Mouse (Mus musculus) ES-Bruce4 (cell line): ENCODE measurements around the gene Rassf3. TPM values are rescaled to one million over a fixed set of nuclear protein-coding genes. Genes with fewer than 3 reads are reported as not detected.

Source experiments
- H3K27ac ChIP-seq: 2 replicates; pipeline ENCODE4 v1.5.1; 2012; ENCODE audit warnings: low read length, inconsistent platforms; ENCODE audit not compliant: insufficient read depth
- H3K27me3 ChIP-seq: 2 replicates; pipeline ENCODE4 v1.6.1; 2012; ENCODE audit warnings: mild to moderate bottlenecking, low read length, inconsistent platforms; ENCODE audit not compliant: control insufficient read depth, poor library complexity, insufficient read depth, severe bottlenecking
- H3K36me3 ChIP-seq: 2 replicates; pipeline ENCODE4 v1.6.1; 2012; ENCODE audit warnings: inconsistent platforms, mild to moderate bottlenecking, low read length, moderate library complexity; ENCODE audit not compliant: control insufficient read depth, poor library complexity, insufficient read depth, severe bottlenecking
- H3K4me1 ChIP-seq: one replicate; pipeline ENCODE4 v1.8.1; 2011; ENCODE audit warnings: low read length; ENCODE audit not compliant: control insufficient read depth, insufficient read depth
- H3K4me3 ChIP-seq: 2 replicates; pipeline ENCODE4 v1.5.1; 2011; ENCODE audit warnings: low read depth, mild to moderate bottlenecking, low read length
- H3K9ac ChIP-seq: 2 replicates; pipeline ENCODE4 v1.6.1; 2012; ENCODE audit warnings: low read depth, mild to moderate bottlenecking, inconsistent platforms; ENCODE audit not compliant: poor library complexity, severe bottlenecking
- H3K9me3 ChIP-seq: replicated peaks from 2 replicates; pipeline ENCODE4 v1.6.1; 2012; ENCODE audit warnings: mild to moderate bottlenecking, low read length, inconsistent platforms; ENCODE audit not compliant: control insufficient read depth, poor library complexity, insufficient read depth, severe bottlenecking
- CTCF ChIP-seq: IDR thresholded peaks from one replicate; pipeline ENCODE4 v1.8.1; 2011; ENCODE audit warnings: low read depth, low read length
- EP300 ChIP-seq: IDR thresholded peaks from 2 replicates; pipeline ENCODE4 v1.6.1; 2011; ENCODE audit warnings: low read depth, low read length; ENCODE audit not compliant: insufficient read depth
- POLR2A ChIP-seq: IDR thresholded peaks from one replicate; pipeline ENCODE4 v1.8.1; 2011; ENCODE audit warnings: low read length; ENCODE audit not compliant: insufficient read depth
- polyA plus RNA-seq: library from polyadenylated mRNA; stranded (reverse); fragments of >200 nt; gene quantifications from 2 replicates; pipeline ENCODE4 v1.2.4, GENCODE M21; 2011; ENCODE audit warnings: low read depth; ENCODE audit not compliant: missing spikeins, insufficient read depth, insufficient read length

Gene Rassf3
- polyA plus RNA-seq, 1 experiment: 41.7 TPM

DNA sequence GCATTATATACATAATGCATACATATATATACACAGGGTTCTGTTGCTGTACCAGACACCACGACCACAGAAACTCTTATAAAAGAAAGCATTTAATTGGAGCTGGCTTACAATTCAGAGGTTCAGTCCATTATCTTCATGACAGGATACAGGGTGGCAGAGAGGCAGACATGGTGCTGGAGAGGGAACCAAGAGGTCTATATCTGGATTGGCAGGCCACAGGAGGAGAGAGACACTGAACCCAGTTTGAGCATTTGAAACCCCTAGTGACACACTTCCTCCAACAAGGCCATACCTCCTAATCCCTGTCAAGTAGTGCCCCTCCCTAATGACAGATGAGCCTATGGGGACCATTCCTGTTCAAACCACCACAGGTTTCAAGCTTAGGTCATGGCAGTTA lies 7.2 kb upstream of the Rassf3 start:
- H3K27ac ChIP-seq: no peak overlapping the region
- no peak overlapping the region for H3K9ac ChIP-seq
- no peak overlapping the region for H3K4me3 ChIP-seq
- no peaks in the 10 kb centered on the region for H3K27me3 ChIP-seq
- no peaks in the 10 kb centered on the region for H3K36me3 ChIP-seq
- H3K9me3 ChIP-seq: no peaks in the 10 kb centered on the region
- TF ChIP-seq EP300 (no peak), POLR2A (no peak), CTCF (no peak)
- peaks cover 1% of the 10 kb centered on the region for H3K4me1 ChIP-seq

DNA sequence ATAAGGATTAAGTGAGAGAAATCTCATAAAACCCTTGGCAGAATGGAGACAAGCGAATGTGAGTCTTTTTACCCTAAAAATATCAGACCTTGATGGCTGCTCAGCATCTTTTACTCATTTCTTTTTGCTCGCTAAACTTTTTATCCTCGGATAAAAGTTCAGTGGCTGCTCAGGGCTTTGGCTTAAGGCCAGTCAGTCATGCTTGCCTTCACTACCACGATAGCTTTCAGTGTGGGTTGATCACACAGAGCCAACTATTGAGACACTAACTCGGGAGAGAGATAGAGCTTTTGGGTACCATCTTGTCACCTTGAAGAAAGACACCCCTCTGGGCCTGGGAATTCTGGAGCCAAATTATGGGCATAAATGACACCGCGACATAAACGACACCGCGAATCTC lies 5.0 kb upstream of the Rassf3 start:
- H3K9me3 ChIP-seq: no peaks in the 10 kb centered on the region
- no peak overlapping the region for H3K4me3 ChIP-seq
- TF ChIP-seq POLR2A: no peak
- TF ChIP-seq CTCF: no peak
- no peak for TF ChIP-seq EP300

DNA sequence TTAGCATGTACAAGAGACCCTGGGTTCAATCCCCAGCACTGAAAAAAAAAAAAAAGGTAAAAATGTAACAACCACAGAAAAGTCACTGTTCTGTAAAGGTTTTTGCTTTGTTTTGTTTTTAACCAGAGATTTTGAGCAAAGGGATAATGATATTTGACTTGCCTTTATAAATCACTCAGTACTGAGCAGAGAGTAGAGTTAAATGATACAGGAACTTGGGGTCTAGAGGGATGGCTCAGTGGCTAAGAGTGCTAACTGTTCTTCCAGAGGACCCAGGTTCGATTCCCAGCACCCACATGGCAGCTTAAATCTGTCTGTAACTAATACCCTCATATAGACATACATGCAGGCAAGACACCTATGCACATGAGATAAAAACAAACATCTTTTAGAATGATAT lies 3.8 kb upstream of the Rassf3 start:
- TF ChIP-seq POLR2A (no peak), CTCF (no peak), EP300 (no peak)
- Histone ChIP-seq H3K9ac (no peak overlapping the region), H3K27me3 (no peaks in the 10 kb centered on the region), H3K4me1 (peaks cover 1% of the 10 kb centered on the region), H3K36me3 (no peaks in the 10 kb centered on the region), H3K27ac (no peak overlapping the region), H3K9me3 (no peaks in the 10 kb centered on the region), H3K4me3 (no peak overlapping the region)

More for the DNA sequence above, 5.0 kb upstream of the Rassf3 start:
- Histone ChIP-seq H3K36me3 (no peaks in the 10 kb centered on the region), H3K27me3 (no peaks in the 10 kb centered on the region), H3K4me1 (peaks cover 1% of the 10 kb centered on the region), H3K27ac (no peak overlapping the region), H3K9ac (no peak overlapping the region)

- H3K9me3 ChIP-seq: no peaks in the 10 kb centered on the region
- no peaks in the 10 kb centered on the region for H3K27me3 ChIP-seq
- H3K4me3 ChIP-seq: peak overlapping the region; percentile 60
- peak overlapping the region; percentile 59 for H3K27ac ChIP-seq
- peaks cover 3% of the 10 kb centered on the region for H3K4me1 ChIP-seq
- peak overlapping the region; percentile 42 for H3K9ac ChIP-seq
- no peak for TF ChIP-seq POLR2A
- TF ChIP-seq EP300: no peak
- no peak for TF ChIP-seq CTCF
- H3K36me3 ChIP-seq: no peaks in the 10 kb centered on the region
Observed at GRCm38 (mm10) chr10:121477433-121477832, 1.3 kb upstream of the Rassf3 start.

DNA sequence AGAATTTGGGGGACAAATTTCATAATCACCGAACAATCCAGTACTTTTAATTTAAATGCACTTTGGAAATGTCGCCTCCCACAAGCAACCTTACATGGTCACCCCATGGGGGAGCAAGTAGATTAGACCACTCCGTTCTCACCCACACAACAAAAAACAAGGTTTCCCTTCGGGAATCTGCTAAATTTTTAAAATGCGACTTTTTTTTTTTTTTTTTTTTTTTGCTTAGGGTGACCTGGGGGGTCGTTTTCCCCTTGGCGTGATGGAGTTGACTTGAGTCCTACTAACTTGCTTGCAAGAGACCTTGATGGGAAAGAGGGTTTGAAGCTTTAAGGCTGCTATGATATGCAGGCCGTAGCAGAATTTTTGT lies 806 bp upstream of the Rassf3 start:
- H3K4me1 ChIP-seq: peaks cover 3% of the 10 kb centered on the region
- peak overlapping the region; percentile 78 for H3K4me3 ChIP-seq
- TF ChIP-seq EP300 (no peak), POLR2A (no peak), CTCF (no peak)
- H3K27me3 ChIP-seq: no peaks in the 10 kb centered on the region
- H3K36me3 ChIP-seq: no peaks in the 10 kb centered on the region
- peak overlapping the region; percentile 42 for H3K9ac ChIP-seq
- H3K27ac ChIP-seq: peak overlapping the region; percentile 59
- no peaks in the 10 kb centered on the region for H3K9me3 ChIP-seq

- Histone ChIP-seq H3K27ac (no peak overlapping the region), H3K4me3 (peak overlapping the region; percentile 83), H3K27me3 (no peaks in the 10 kb centered on the region), H3K36me3 (no peaks in the 10 kb centered on the region), H3K9me3 (no peaks in the 10 kb centered on the region), H3K9ac (peak overlapping the region; percentile 79), H3K4me1 (peaks cover 3% of the 10 kb centered on the region)
- no peak for TF ChIP-seq CTCF
- no peak for TF ChIP-seq POLR2A
- TF ChIP-seq EP300: 0 out of 2 replicates have a peak, but pooled peaks have one; percentile 15
Observed at GRCm38 (mm10) chr10:121475672-121476146, 438 bp downstream of the Rassf3 start.
